Mouse (Mus musculus) embryonic facial prominence, embryonic 15.5 days (tissue): ENCODE measurements around the gene Gm37240. TPM values are rescaled to one million over a fixed set of nuclear protein-coding genes. Genes with fewer than 3 reads are reported as not detected.
A peak's percentile ranks its signal among the peaks of the same experiment; 100 is the strongest.

ENCODE experiments used
- ATAC-seq: fragments of 200-750 bp; cut with Nextera tagmentation; 2 replicates; pipeline ENCODE4 v1.8.0; 2017; ENCODE audit warnings: low read depth, moderate TSS enrichment; ENCODE audit not compliant: insufficient number of reproducible peaks, low FRiP score, low TSS enrichment
- H3K27ac ChIP-seq: fragments of 300-500 bp; sonication (generic); replicated peaks from 2 replicates; pipeline ENCODE4 v1.5.1; 2015; ENCODE audit warnings: mild to moderate bottlenecking, inconsistent platforms
- H3K27me3 ChIP-seq: fragments of 300-500 bp; sonication (generic); 2 replicates; pipeline ENCODE4 v1.6.1; 2015; ENCODE audit warnings: inconsistent platforms
- H3K36me3 ChIP-seq: fragments of 300-500 bp; sonication (generic); 2 replicates; pipeline ENCODE4 v1.6.1; 2015; ENCODE audit warnings: mild to moderate bottlenecking, inconsistent platforms
- H3K4me1 ChIP-seq: fragments of 300-500 bp; sonication (generic); 2 replicates; pipeline ENCODE4 v1.6.1; 2015; ENCODE audit warnings: inconsistent platforms
- H3K4me2 ChIP-seq: fragments of 300-500 bp; sonication (generic); replicated peaks from 2 replicates; pipeline ENCODE4 v1.6.1; 2015; ENCODE audit warnings: mild to moderate bottlenecking, inconsistent platforms
- H3K4me3 ChIP-seq: fragments of 300-500 bp; sonication (generic); replicated peaks from 2 replicates; pipeline ENCODE4 v1.5.1; 2015; ENCODE audit warnings: mild to moderate bottlenecking, inconsistent platforms
- H3K9ac ChIP-seq: fragments of 300-500 bp; sonication (generic); 2 replicates; pipeline ENCODE4 v1.6.1; 2015; ENCODE audit warnings: inconsistent platforms
- H3K9me3 ChIP-seq: fragments of 300-500 bp; sonication (generic); replicated peaks from 2 replicates; pipeline ENCODE4 v1.6.1; 2016; ENCODE audit warnings: inconsistent platforms
- WGBS: fragments of 180-500 bp; shearing (Covaris S2); methylation state at CpG from one replicate; pipeline ENCODE4 v1.1.7; 2015; 5-methylcytosine and 5-hydroxymethylcytosine counted together
- polyA plus RNA-seq: library from polyadenylated mRNA; unstranded; fragments of >200 nt; fragmentation: Nextera tagmentation; extraction: Ambion mirVana; gene quantifications from 2 replicates; pipeline ENCODE4 v1.2.1, GENCODE M21; 2015

Gm37240 gene
- polyA plus RNA-seq, 1 experiment from 2014 or later, result 12.8 TPM

DNA sequence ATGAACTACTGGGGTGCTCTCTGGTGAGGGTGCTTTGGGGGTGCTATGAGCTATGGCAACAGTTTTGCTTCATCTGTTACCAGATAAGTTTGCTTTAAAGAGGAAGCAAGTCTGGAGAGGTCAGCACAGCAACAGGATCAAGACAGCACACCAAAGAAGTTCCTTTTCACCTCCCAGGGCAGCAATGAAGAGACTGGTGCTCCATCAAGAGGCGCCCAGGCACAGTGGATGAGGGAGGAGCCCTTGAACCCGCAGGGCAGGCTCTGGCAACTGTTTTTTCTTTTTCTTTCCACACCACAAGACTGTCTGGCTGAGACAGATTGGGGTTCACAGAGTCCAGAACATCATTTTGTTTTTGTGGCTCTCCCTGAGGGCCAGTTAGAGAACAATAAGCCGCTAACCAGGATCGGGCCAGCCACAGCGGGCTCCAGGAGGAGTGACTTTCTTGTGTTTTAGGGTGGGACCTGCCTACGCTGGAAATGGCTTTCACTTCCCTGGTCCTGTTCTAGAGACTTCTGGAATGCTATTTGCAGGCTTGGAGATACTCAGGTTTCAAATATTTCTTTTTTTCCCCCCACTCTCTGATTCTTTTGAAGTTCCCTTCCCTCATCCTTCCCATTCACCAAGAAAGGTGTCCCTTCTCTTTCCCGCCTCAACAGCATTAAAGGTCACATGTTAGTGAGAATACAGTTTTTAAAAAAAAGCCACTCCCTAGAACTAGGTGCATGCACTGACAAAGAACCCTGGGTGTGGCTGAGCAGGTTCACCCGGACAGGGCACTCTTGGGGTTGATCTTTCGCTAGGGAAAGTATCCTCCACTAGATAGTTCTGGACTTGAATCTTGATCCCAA, 1241.9 kb downstream of the Gm37240 start:
- ATAC-seq, result no peak
- H3K27me3 ChIP-seq, result no peaks in the 10 kb centered on the region
- no peak overlapping the region for H3K9ac ChIP-seq
- WGBS, result 66% methylated on average over 9 of the region's 9 CpGs
- no peak overlapping the region for H3K4me2 ChIP-seq
- H3K9me3 ChIP-seq, result no peaks in the 10 kb centered on the region
- H3K4me1 ChIP-seq, result 0 out of 2 replicates have a peak, but pooled peaks cover 11% of the 10 kb centered on the region
- no peak overlapping the region for H3K4me3 ChIP-seq
- no peaks in the 10 kb centered on the region for H3K36me3 ChIP-seq
- H3K27ac ChIP-seq, result peak overlapping the region; percentile 51; the same call in 1 of the 2 replicates

DNA sequence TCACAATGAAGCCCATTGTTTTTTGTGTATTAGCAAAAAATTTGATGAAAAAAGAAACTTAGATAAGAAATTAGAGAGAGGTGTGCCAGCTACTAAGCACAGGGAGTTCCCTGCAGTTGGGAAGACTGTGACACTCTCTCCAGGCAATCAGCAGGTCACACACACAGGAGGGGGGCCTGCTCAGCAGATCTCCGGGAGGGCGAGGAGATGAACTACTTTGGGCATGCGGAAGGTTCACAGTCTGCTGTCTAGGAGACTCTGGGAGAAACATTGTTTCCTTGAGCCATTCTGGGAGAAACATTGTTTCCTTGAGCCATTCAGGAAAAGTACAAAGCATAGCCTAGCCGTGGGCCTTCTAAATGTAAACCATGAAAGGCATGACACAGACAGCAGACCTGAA, 1244.4 kb downstream of the Gm37240 start:
- peaks cover 12% of the 10 kb centered on the region; the same call in 1 of the 2 replicates for H3K4me1 ChIP-seq
- H3K9ac ChIP-seq, result no peak overlapping the region
- H3K27me3 ChIP-seq, result no peaks in the 10 kb centered on the region
- no peak overlapping the region for H3K27ac ChIP-seq
- H3K4me2 ChIP-seq, result no peak overlapping the region
- ATAC-seq, result no peak
- H3K36me3 ChIP-seq, result no peaks in the 10 kb centered on the region
- WGBS, result 68% methylated on average over 4 of the region's 4 CpGs
- no peak overlapping the region for H3K4me3 ChIP-seq
- H3K9me3 ChIP-seq, result no peaks in the 10 kb centered on the region

DNA sequence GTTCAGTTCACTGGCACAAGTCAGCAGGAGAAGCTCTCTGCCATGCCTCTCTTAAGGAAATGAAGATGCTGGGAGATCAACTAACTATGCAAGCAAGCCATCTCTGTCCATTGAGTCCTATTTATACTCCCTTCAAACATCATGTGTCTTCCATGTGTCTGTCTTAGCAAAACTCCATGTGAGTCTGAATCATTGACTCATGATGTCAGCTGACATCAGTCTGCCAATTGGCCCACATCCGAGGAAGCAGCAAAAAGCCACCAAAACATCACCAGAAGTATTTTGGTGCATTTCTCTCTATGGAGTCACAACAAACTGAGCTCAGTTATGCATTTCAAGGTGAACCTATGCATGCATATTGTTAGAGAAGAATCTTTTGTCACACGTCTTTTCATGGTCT, 1245.9 kb downstream of the Gm37240 start:
- ATAC-seq, result no peak
- Histone ChIP-seq H3K4me2 (no peak overlapping the region), H3K4me1 (peaks cover 10% of the 10 kb centered on the region; the same call in 1 of the 2 replicates), H3K36me3 (no peaks in the 10 kb centered on the region), H3K4me3 (no peak overlapping the region), H3K9me3 (no peaks in the 10 kb centered on the region), H3K27ac (no peak overlapping the region), H3K27me3 (no peaks in the 10 kb centered on the region), H3K9ac (no peak overlapping the region)
- 74% methylated on average over 2 of the region's 2 CpGs for WGBS

DNA sequence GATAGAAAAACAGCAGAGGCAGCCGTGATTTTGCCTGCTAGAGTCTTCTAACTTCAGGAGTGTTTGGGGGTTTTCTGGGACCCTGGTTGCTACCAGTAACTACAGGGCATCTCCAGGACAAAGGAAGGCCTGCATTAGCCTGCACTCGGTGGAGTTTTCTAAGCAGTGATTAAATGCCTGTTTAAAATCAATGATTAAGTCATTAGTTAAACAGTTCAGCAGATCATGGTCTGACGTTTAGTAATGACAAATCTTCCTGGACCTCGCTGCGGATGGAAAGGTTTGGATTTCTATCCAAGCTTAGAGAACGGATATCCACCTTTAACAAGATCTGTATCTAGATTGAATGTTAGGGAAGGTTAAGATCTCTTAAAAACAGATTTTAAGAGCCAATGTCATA, 1246.8 kb downstream of the Gm37240 start:
- H3K9me3 ChIP-seq, result no peaks in the 10 kb centered on the region
- H3K4me3 ChIP-seq, result no peak overlapping the region
- ATAC-seq, result no peak
- H3K4me2 ChIP-seq, result no peak overlapping the region
- peaks cover 8% of the 10 kb centered on the region; the same call in 1 of the 2 replicates for H3K4me1 ChIP-seq
- H3K27ac ChIP-seq, result no peak overlapping the region
- H3K9ac ChIP-seq, result no peak overlapping the region
- H3K27me3 ChIP-seq, result no peaks in the 10 kb centered on the region
- H3K36me3 ChIP-seq, result no peaks in the 10 kb centered on the region
- WGBS, result 63% methylated on average over 6 of the region's 6 CpGs

DNA sequence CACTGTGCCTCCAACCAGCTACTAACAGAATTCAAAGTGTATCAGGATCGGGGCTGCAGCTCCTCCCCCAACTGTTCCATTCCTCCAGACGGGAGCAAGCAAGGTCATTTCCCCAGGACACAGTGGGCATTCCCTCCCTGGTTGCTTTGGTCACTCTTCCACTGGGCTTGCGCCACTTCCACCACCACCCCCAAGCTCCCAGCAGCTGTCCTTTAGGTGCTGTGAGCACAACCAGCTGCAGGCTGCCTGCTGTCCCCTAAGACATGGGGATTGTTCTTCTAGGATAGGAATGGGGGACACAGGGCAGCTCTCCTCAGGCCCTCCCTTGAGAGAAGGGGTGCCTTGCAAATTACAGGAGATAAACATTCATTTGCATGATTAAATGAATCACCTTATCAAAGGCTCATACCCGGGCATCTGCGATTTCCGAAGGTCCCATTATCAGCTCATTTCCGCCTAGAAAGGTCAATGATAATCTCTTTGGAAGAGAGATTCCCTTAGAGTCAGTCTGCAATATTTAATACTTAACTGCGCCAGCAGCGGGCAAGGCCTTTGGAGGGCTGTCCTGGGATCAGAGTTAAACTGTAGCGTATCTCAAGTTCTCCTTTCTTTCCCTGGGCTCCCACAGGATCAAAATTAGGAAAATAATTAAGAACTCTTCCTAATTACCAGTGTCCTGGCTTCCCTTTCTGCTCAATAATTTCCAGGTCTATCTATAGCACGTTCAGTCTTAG, 1247.4 kb downstream of the Gm37240 start:
- H3K27me3 ChIP-seq, result no peaks in the 10 kb centered on the region
- H3K9ac ChIP-seq, result no peak overlapping the region
- no peak for ATAC-seq
- no peaks in the 10 kb centered on the region for H3K9me3 ChIP-seq
- H3K4me1 ChIP-seq, result peaks cover 4% of the 10 kb centered on the region; the same call in 1 of the 2 replicates
- 54% methylated on average over 11 of the region's 11 CpGs for WGBS
- no peaks in the 10 kb centered on the region for H3K36me3 ChIP-seq
- no peak overlapping the region for H3K4me2 ChIP-seq
- no peak overlapping the region for H3K27ac ChIP-seq
- H3K4me3 ChIP-seq, result no peak overlapping the region

DNA sequence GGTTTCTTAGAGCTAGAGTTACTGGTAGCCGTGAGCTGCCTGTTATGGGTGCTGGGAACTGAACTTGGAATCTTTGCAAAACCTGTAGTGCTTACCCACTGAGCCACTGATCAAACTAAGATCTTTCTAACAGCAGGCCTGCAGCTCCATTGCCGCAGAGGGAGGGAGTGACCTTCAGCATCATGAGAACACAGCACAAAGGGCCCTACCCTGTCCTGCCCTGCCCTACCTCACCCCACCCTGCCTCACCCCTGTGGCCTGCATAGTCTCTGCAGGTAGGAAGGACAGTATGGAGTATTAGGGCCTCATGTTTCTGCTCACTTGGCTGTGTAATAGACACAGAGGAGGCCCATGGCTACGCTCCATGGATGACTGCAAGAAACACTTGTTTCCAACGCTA, 1248.5 kb downstream of the Gm37240 start:
- Histone ChIP-seq H3K27ac (no peak overlapping the region), H3K4me2 (no peak overlapping the region), H3K4me1 (peaks cover 4% of the 10 kb centered on the region; the same call in 1 of the 2 replicates), H3K9ac (no peak overlapping the region), H3K36me3 (no peaks in the 10 kb centered on the region), H3K4me3 (no peak overlapping the region), H3K27me3 (no peaks in the 10 kb centered on the region), H3K9me3 (no peaks in the 10 kb centered on the region)
- ATAC-seq, result no peak; the same call in 1 of the 2 replicates
- WGBS, result 71% methylated on average over 4 of the region's 4 CpGs

DNA sequence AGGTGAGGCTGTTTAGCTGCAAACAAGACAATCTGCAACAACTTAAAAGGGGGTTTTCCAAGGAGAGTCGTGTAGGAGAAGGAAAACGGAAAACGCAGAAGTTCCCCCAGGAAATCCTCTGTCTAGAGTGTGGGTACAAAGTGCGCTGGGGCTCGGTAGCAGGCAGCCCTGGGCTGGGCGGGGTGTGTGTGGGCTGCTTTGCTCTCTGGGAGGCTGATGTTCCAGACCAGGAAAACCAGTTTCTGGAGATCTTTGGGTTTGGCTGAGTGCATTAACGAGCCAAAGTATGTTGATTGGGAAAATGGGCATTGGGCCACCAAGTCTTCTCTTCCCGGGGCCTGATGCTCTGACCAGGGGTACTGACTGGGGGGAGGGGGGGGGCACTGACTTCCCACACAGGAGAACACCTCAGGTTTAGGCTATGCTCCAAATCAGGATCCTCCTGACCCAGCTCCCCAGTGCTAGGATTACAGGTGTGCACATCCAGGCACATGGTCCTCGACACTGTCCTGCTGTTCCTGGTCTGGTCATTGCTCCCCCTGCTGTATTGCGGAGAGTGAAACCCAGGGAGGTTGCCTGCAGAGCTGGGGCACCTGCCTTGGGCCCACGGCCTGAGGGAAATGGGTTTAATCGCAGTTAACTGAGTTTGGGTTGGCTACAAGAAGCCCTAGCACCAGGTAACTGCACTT, 1249.3 kb downstream of the Gm37240 start:
- Histone ChIP-seq H3K9me3 (no peaks in the 10 kb centered on the region), H3K36me3 (no peaks in the 10 kb centered on the region), H3K4me2 (no peak overlapping the region), H3K9ac (no peak overlapping the region), H3K4me3 (no peak overlapping the region), H3K27ac (peak overlapping the region; percentile 40), H3K27me3 (no peaks in the 10 kb centered on the region), H3K4me1 (peaks cover 4% of the 10 kb centered on the region; the same call in 1 of the 2 replicates)
- ATAC-seq, result no peak
- whole genome bisulfite sequencing, result 42% methylated on average over 12 of the region's 12 CpGs

DNA sequence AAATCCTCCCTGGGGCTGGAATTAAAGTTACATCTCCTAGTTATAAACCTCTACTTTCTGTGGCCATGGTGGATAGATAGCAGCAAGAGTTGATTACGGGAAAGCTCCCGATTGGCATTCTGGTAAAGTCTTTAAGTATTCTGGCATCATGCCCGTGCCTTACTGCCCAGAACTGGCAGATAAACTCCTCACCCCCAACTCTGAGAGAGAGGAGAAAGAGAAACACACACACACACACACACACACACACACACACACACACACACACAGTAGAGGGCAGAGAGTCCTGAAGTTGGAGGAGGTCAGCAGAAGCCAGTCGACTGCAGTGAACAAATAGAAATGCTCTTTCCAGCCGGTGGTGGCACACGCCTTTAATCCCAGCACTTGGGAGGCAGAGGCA, 1250.2 kb downstream of the Gm37240 start:
- no peaks in the 10 kb centered on the region for H3K27me3 ChIP-seq
- no peak for ATAC-seq
- 0 out of 2 replicates have a peak overlapping the region, but pooled peaks have one; percentile 40 for H3K27ac ChIP-seq
- peaks cover 4% of the 10 kb centered on the region; the same call in 1 of the 2 replicates for H3K4me1 ChIP-seq
- no peaks in the 10 kb centered on the region for H3K9me3 ChIP-seq
- H3K4me3 ChIP-seq, result no peak overlapping the region
- no peak overlapping the region for H3K9ac ChIP-seq
- no peak overlapping the region for H3K4me2 ChIP-seq
- no peaks in the 10 kb centered on the region for H3K36me3 ChIP-seq
- 74% methylated on average over 6 of the region's 6 CpGs for WGBS

DNA sequence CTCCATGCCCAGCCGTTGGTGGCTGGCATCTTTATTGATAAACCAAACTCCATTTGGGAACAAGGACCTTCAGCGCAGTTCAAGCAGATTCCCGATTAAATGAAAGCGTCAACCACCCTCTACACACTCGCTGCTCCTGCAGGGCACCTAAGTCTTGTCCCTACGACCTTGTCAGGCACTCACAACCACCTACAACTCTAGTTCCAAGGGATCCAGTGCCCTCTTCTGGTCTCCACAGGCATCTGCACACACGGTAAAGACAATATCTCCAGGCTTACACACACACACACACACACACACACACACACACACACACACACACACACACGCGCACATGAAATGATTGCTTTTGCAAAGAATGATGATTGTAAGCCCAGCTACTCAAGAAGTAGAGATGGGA, 1255.7 kb downstream of the Gm37240 start:
- ATAC-seq, result no peak
- Histone ChIP-seq H3K9me3 (no peaks in the 10 kb centered on the region), H3K4me2 (no peak overlapping the region), H3K4me3 (no peak overlapping the region), H3K36me3 (no peaks in the 10 kb centered on the region), H3K9ac (no peak overlapping the region), H3K4me1 (no peaks in the 10 kb centered on the region), H3K27me3 (no peaks in the 10 kb centered on the region), H3K27ac (no peak overlapping the region)
- whole genome bisulfite sequencing, result 95% methylated on average over 9 of the region's 9 CpGs

DNA sequence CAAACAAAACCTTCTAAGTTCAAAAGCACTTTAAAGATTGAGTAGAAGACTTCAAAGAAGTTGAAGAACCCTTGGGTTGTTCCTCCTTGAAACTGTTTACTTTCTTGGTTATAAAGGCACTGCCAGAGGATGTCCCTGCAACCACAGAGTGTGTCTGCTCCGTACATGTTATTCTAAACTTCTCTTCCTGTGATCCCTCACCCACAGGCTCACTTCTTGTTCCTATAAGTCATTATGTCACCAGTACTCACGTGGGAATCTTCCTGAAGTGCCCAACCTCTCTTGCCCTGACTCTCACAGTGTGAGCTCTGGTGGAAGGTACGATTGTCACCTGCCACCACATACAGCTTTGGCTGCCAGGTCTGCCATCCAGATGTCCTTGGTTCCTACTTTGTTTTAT, 1265.3 kb downstream of the Gm37240 start:
- WGBS, result 63% methylated on average over 3 of the region's 3 CpGs
- peaks cover 7% of the 10 kb centered on the region; the same call in 1 of the 2 replicates for H3K4me1 ChIP-seq
- H3K9ac ChIP-seq, result no peak overlapping the region
- H3K9me3 ChIP-seq, result no peaks in the 10 kb centered on the region
- no peak for ATAC-seq
- H3K36me3 ChIP-seq, result no peaks in the 10 kb centered on the region
- no peaks in the 10 kb centered on the region for H3K27me3 ChIP-seq
- H3K27ac ChIP-seq, result no peak overlapping the region
- no peak overlapping the region for H3K4me2 ChIP-seq
- no peak overlapping the region for H3K4me3 ChIP-seq

DNA sequence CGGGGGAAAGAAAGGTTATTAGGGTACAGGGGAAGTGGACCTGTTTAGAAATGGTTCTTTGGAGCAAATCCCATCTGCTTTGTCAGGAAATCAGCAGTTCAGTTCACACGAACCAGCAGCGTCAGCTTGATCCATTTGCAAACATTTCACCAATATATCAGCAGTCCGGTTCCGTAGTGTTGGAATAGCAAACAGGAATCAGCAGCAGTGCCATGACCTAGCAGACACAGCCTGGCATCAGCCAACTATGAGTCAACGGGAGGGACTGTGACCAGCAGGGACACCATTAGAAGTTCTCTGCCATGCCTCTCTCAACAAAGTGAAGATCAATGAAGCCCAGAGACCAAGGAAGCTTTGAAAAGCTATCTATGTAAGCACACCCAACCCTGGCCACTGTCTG, 1267.6 kb downstream of the Gm37240 start:
- H3K4me3 ChIP-seq, result no peak overlapping the region
- no peaks in the 10 kb centered on the region for H3K4me1 ChIP-seq
- no peaks in the 10 kb centered on the region for H3K9me3 ChIP-seq
- no peak for ATAC-seq
- no peak overlapping the region for H3K4me2 ChIP-seq
- no peak overlapping the region for H3K27ac ChIP-seq
- no peak overlapping the region for H3K9ac ChIP-seq
- 95% methylated on average over 6 of the region's 6 CpGs for WGBS
- no peaks in the 10 kb centered on the region for H3K36me3 ChIP-seq
- H3K27me3 ChIP-seq, result no peaks in the 10 kb centered on the region
